Mouse (Mus musculus): ENCODE measurements around the gene S1pr2. TPM values are rescaled to one million over a fixed set of nuclear protein-coding genes. Genes with fewer than 3 reads are reported as not detected.

S1pr2 gene
- polyA plus RNA-seq, 1 experiment from 2014 or later = 63.5 TPM

DNA sequence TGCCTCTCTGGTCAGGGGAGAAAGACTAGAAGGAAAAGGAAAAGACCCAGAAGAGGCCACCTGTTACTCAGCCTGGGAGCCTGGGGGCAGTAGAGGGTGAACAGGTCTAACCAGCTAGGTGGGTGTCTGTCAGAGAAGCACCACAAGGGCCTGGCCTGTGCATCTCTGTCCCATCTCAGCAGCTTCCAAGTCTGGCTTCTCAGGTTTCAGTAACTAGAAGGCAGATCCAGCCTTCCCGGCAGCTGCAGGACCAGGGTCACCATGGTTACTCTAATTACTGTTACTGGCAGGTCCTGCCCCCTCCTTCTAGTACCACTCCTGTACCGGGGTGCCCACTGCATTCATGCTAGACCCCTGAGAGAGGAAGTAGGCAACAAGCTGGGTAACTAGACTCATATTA is 32.7 kb downstream of the S1pr2 start:
- H3K27ac ChIP-seq (ENCODE audit: low read length) = 0 out of 2 replicates have a peak overlapping the region, but pooled peaks have one; percentile 10
- ATAC-seq (ENCODE audit: low read depth) = no peak
- H3K4me2 ChIP-seq (ENCODE audit: low read depth, low read length) = no peak overlapping the region

GRCm38 (mm10) chr9:20943396-20943795 is 33.2 kb downstream of the S1pr2 start:
- Histone ChIP-seq H3K27me3 (ENCODE audit: control insufficient read depth, insufficient read depth, low read depth, low read length) (no peaks in the 10 kb centered on the region), H3K4me2 (ENCODE audit: low read depth, low read length) (no peak overlapping the region), H3K4me3 (ENCODE audit: low read length) (no peak overlapping the region), H3K4me1 (replicated peaks; ENCODE audit: control insufficient read depth, insufficient read depth, low read length) (peaks cover 3% of the 10 kb centered on the region), H3K9me3 (ENCODE audit: control insufficient read depth, low read length) (no peaks in the 10 kb centered on the region), H3K36me3 (ENCODE audit: control insufficient read depth, insufficient read depth, low read length) (peaks cover 30% of the 10 kb centered on the region), H3K27ac (ENCODE audit: low read length) (peak overlapping the region; percentile 10; the same call in 1 of the 2 replicates), H3K9ac (ENCODE audit: low read length) (0 out of 2 replicates have a peak overlapping the region, but pooled peaks have one; percentile 26)
- 0 out of 2 replicates have a peak, but pooled peaks have one; percentile 16 for ATAC-seq (ENCODE audit: low read depth)
- WGBS = 82% methylated on average over 7 of the region's 7 CpGs

More for the DNA sequence above, 32.7 kb downstream of the S1pr2 start:
- H3K27me3 ChIP-seq (ENCODE audit: control insufficient read depth, insufficient read depth, low read depth, low read length) = no peaks in the 10 kb centered on the region
- no peaks in the 10 kb centered on the region for H3K9me3 ChIP-seq (ENCODE audit: control insufficient read depth, low read length)
- H3K4me3 ChIP-seq (ENCODE audit: low read length) = no peak overlapping the region
- H3K4me1 ChIP-seq (replicated peaks; ENCODE audit: control insufficient read depth, insufficient read depth, low read length) = peaks cover 3% of the 10 kb centered on the region
- WGBS = 13% methylated on average over 2 of the region's 2 CpGs
- H3K36me3 ChIP-seq (ENCODE audit: control insufficient read depth, insufficient read depth, low read length) = peaks cover 25% of the 10 kb centered on the region
- H3K9ac ChIP-seq (ENCODE audit: low read length) = 0 out of 2 replicates have a peak overlapping the region, but pooled peaks have one; percentile 26

GRCm38 (mm10) chr9:20923258-20923657 is 53.3 kb downstream of the S1pr2 start:
- H3K27ac ChIP-seq (ENCODE audit: low read length) = no peak overlapping the region
- no peak for ATAC-seq (ENCODE audit: low read depth)

GRCm38 (mm10) chr9:20916160-20916559 is 60.4 kb downstream of the S1pr2 start:
- H3K27ac ChIP-seq (ENCODE audit: low read length) = no peak overlapping the region
- H3K36me3 ChIP-seq (ENCODE audit: control insufficient read depth, insufficient read depth, low read length) = peaks cover 88% of the 10 kb centered on the region
- H3K9me3 ChIP-seq (ENCODE audit: control insufficient read depth, low read length) = no peaks in the 10 kb centered on the region
- H3K4me3 ChIP-seq (ENCODE audit: low read length) = no peak overlapping the region
- no peak for ATAC-seq (ENCODE audit: low read depth)
- WGBS = 73% methylated on average over 4 of the region's 4 CpGs
- no peak overlapping the region for H3K9ac ChIP-seq (ENCODE audit: low read length)
- no peaks in the 10 kb centered on the region for H3K27me3 ChIP-seq (ENCODE audit: control insufficient read depth, insufficient read depth, low read depth, low read length)
- H3K4me1 ChIP-seq (replicated peaks; ENCODE audit: control insufficient read depth, insufficient read depth, low read length) = no peaks in the 10 kb centered on the region
- no peak overlapping the region for H3K4me2 ChIP-seq (ENCODE audit: low read depth, low read length)

More at GRCm38 (mm10) chr9:20923258-20923657, 53.3 kb downstream of the S1pr2 start:
- H3K4me2 ChIP-seq (ENCODE audit: low read depth, low read length) = no peak overlapping the region
- H3K27me3 ChIP-seq (ENCODE audit: control insufficient read depth, insufficient read depth, low read depth, low read length) = no peaks in the 10 kb centered on the region
- H3K4me3 ChIP-seq (ENCODE audit: low read length) = no peak overlapping the region
- peaks cover 81% of the 10 kb centered on the region for H3K36me3 ChIP-seq (ENCODE audit: control insufficient read depth, insufficient read depth, low read length)
- H3K9ac ChIP-seq (ENCODE audit: low read length) = no peak overlapping the region
- no peaks in the 10 kb centered on the region for H3K9me3 ChIP-seq (ENCODE audit: control insufficient read depth, low read length)
- no peaks in the 10 kb centered on the region for H3K4me1 ChIP-seq (replicated peaks; ENCODE audit: control insufficient read depth, insufficient read depth, low read length)
- 92% methylated on average over 3 of the region's 3 CpGs for WGBS

Small RNA genes lying within 50 kb of the gene (microRNA-seq; reads per million reads assigned to microRNA genes)
- not detected for gene Mir7081

Other genes with a start within 250 kb of the S1pr2 start
- gene Olfm2, start 230.4 kb downstream of the S1pr2 start, polyA plus RNA-seq (2015; fragmentation: Nextera tagmentation; extraction: Ambion mirVana) = 2.9 and 3.7 TPM in 2 replicates
- gene Col5a3, start 161.7 kb downstream of the S1pr2 start, polyA plus RNA-seq (2015; fragmentation: Nextera tagmentation; extraction: Ambion mirVana) = 1.2 and 1.8 TPM in 2 replicates
- gene Rdh8, start 158.3 kb downstream of the S1pr2 start, polyA plus RNA-seq (2015; fragmentation: Nextera tagmentation; extraction: Ambion mirVana) = not detected in 2 replicates
- 18.8 and 22.4 TPM in 2 replicates for gene A230050P20Rik, start 108.1 kb downstream of the S1pr2 start, polyA plus RNA-seq (2015; fragmentation: Nextera tagmentation; extraction: Ambion mirVana)
- 2.7 and 3.1 TPM in 2 replicates for gene Angptl6, start 97.1 kb downstream of the S1pr2 start, polyA plus RNA-seq (2015; fragmentation: Nextera tagmentation; extraction: Ambion mirVana)
- 57.3 and 64.1 TPM in 2 replicates for gene Ppan, start 88.6 kb downstream of the S1pr2 start, polyA plus RNA-seq (2015; fragmentation: Nextera tagmentation; extraction: Ambion mirVana)
- 255 and 258 TPM in 2 replicates for gene Eif3g, start 78.2 kb downstream of the S1pr2 start, polyA plus RNA-seq (2015; fragmentation: Nextera tagmentation; extraction: Ambion mirVana)
- gene Dnmt1, start 16.9 kb downstream of the S1pr2 start, polyA plus RNA-seq (2015; fragmentation: Nextera tagmentation; extraction: Ambion mirVana) = 92.5 and 97.1 TPM in 2 replicates
- gene Mrpl4, start 26.0 kb upstream of the S1pr2 start, polyA plus RNA-seq (2015; fragmentation: Nextera tagmentation; extraction: Ambion mirVana) = 156 TPM in 2 replicates
- 76.2 and 93.0 TPM in 2 replicates for gene Icam1, start 39.2 kb upstream of the S1pr2 start, polyA plus RNA-seq (2015; fragmentation: Nextera tagmentation; extraction: Ambion mirVana)
- gene Icam4, start 52.6 kb upstream of the S1pr2 start, polyA plus RNA-seq (2015; fragmentation: Nextera tagmentation; extraction: Ambion mirVana) = 2.2 and 4.2 TPM in 2 replicates
- gene Icam5, start 55.3 kb upstream of the S1pr2 start, polyA plus RNA-seq (2015; fragmentation: Nextera tagmentation; extraction: Ambion mirVana) = 0.24 and 0.33 TPM in 2 replicates
- 1.1 and 1.2 TPM in 2 replicates for gene Zglp1, start 90.3 kb upstream of the S1pr2 start, polyA plus RNA-seq (2015; fragmentation: Nextera tagmentation; extraction: Ambion mirVana)
- 0.09 and 0.49 TPM in 2 replicates for gene Gm49373, start 96.3 kb upstream of the S1pr2 start, polyA plus RNA-seq (2015; fragmentation: Nextera tagmentation; extraction: Ambion mirVana)
- 44.1 and 46.5 TPM in 2 replicates for gene Fdx1l, start 96.8 kb upstream of the S1pr2 start, polyA plus RNA-seq (2015; fragmentation: Nextera tagmentation; extraction: Ambion mirVana)
- 1.2 and 3.3 TPM in 2 replicates for gene Gm38431, start 115.2 kb upstream of the S1pr2 start, polyA plus RNA-seq (2015; fragmentation: Nextera tagmentation; extraction: Ambion mirVana)
- 56.8 and 69.1 TPM in 2 replicates for gene Raver1, start 115.2 kb upstream of the S1pr2 start, polyA plus RNA-seq (2015; fragmentation: Nextera tagmentation; extraction: Ambion mirVana)
- 16.9 and 18.1 TPM in 2 replicates for gene Tyk2, start 154.5 kb upstream of the S1pr2 start, polyA plus RNA-seq (2015; fragmentation: Nextera tagmentation; extraction: Ambion mirVana)
- 265 and 301 TPM in 2 replicates for gene Cdc37, start 173.2 kb upstream of the S1pr2 start, polyA plus RNA-seq (2015; fragmentation: Nextera tagmentation; extraction: Ambion mirVana)
- 9.7 and 11.0 TPM in 2 replicates for gene Pde4a, start 188.9 kb upstream of the S1pr2 start, polyA plus RNA-seq (2015; fragmentation: Nextera tagmentation; extraction: Ambion mirVana)

Measured in lung, embryonic 16.5 days (tissue).